Mouse (Mus musculus) adrenal gland, adult 2 months (tissue): ENCODE data around the gene Nfia. TPM values are rescaled to one million over a fixed set of nuclear protein-coding genes. Genes with fewer than 3 reads are reported as not detected.
A peak's percentile ranks its signal among the peaks of the same experiment; 100 is the strongest.

Experiments
- DNase-seq: peaks from one replicate; pipeline ENCODE4 v3.0.0; 2021
- polyA plus RNA-seq: library from polyadenylated mRNA; depleted of rRNA; stranded (reverse); fragments of >200 nt; gene quantifications from 2 replicates; pipeline ENCODE4 v1.2.3, GENCODE M21; 2012
- total RNA-seq, 2 experiments: library from RNA; stranded (reverse); gene quantifications; 2 replicates each; pipeline ENCODE4 v1.2.3; 2021

Nfia gene
- total and polyA plus RNA-seq, 3 experiments = 83.3 to 174 (median 132) TPM

- DNase-seq = no peak
Measured at GRCm38 (mm10) chr4:97941616-97942015, 169.1 kb downstream of the Nfia start.

DNA sequence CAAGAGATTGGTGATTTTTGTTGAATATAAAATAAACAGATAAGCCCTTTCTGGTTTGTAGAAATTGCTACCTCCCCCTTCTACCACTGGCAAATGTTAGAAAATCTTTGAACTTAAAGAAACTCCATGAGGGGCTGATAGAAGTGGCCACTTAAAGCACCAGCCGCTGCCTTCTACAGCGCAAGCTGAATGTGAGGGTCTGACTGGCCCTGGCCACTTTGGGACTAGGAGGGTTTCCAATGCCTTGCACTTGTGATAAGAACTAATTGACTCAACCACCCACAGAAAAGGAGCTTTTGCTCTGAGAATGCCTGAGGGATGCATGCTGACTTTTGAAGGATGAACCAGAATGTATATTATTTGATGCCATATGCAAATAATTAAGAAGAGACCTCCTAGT is 171.8 kb downstream of the Nfia start:
- no peak for DNase-seq

- DNase-seq = no peak
Measured at GRCm38 (mm10) chr4:97947484-97947883, 174.9 kb downstream of the Nfia start.

- no peak for DNase-seq
Measured at GRCm38 (mm10) chr4:97948250-97948649, 175.7 kb downstream of the Nfia start.

- no peak for DNase-seq
Measured at GRCm38 (mm10) chr4:97950341-97951071, 178.0 kb downstream of the Nfia start.

- no peak for DNase-seq
Measured at GRCm38 (mm10) chr4:97953886-97954285, 181.4 kb downstream of the Nfia start.

DNA sequence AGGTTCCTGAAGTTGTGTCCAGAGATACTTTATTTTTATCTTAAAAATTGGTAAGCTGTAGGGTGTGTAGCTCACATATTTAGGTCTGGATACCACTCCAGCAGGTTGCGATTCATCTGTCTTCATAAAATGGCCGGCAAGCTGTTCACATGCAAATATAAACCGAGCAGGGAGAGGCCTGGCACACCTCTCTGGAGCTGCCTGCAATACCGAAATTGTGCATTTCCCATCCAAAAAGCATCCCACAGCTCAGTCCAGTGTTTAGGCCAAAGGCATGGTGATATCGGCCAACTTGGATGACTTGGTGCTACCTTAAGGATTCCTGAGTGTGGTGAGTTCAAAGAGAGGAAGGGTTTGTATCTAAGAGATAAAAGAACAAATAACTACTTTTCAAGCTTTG is 185.6 kb downstream of the Nfia start:
- no peak for DNase-seq

DNA sequence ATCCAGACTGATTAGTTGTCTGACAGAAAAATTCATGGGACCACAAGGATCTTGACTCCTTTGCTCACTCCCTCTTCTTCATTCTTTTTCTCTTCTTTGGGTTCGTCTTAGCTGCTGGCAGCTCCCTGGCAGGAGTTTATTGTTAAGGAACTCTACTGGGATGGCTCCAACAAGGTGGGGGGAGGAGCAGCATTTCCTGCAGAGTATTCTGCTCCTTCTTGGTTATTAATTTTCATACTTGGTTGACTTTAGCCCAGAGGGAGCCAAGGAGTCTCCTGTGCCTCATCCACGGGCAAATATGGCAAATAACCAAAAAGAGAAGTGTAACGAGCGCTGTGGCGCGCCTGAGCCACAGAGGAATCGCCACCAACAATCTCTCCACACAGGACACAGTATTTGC is 190.3 kb downstream of the Nfia start:
- no peak for DNase-seq

DNA sequence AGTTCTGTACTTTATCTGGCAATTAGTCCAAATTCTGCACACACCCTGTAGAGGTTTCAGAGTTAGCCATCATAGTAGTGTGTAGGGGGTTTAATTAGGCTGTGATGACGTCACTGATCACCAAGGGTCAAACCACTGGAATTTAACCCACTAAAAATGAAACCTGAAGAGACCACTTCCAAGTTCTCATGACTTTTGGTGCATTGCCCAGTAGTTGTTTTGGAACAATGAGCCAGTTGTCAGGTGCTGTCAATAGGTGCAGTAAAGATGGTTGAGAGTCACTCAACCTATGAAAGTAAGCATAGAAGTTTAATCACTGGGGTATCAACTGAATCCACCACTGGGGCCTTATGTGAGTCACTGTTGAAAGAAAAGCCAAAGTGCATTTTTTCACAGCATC is 191.4 kb downstream of the Nfia start:
- no peak for DNase-seq

GRCm38 (mm10) chr4:97968786-97969348 is 196.3 kb downstream of the Nfia start:
- no peak for DNase-seq

GRCm38 (mm10) chr4:97973064-97973463 is 200.5 kb downstream of the Nfia start:
- no peak for DNase-seq

GRCm38 (mm10) chr4:97974037-97974436 is 201.5 kb downstream of the Nfia start:
- DNase-seq = no peak

- no peak for DNase-seq
Measured at GRCm38 (mm10) chr4:97976891-97977290, 204.4 kb downstream of the Nfia start.

DNA sequence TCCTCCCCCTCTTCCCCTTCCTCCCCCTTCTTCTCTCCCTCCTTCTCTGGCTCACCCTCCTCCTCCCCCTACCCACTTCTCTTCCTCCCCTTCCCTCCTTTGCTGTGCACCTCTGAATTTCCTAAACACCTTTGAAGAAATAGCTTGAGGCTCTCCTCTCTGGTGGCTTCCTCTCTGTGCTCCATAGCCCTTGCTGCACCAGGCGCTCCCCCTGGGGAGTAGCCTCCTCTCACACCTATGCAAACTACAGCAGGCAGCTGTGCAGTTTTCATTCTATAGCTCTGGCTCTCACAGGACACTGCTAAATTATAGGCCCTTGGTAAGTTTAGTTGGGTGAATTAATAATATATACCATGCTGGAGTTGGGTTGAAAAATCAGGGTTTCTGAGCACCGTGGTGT is 211.8 kb downstream of the Nfia start:
- no peak for DNase-seq

GRCm38 (mm10) chr4:97986056-97986734 is 213.7 kb downstream of the Nfia start:
- DNase-seq = no peak

DNA sequence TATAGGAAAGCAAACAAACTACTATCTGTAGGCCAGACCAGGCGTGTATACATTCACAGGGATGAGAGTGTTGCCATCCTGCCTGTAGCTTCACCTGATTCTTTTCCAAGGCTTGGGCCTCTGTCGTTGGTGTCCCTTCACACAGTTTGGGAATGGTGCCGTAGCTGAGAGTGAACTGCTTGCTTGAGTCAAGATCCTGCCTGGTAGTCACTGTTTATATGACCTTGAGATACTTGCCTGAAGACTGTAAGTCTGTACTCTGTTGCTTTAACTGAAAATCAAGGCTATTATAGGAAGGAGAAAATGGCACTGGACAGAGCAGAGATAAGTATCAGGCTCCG is 214.2 kb downstream of the Nfia start:
- peak; percentile 39 for DNase-seq

DNA sequence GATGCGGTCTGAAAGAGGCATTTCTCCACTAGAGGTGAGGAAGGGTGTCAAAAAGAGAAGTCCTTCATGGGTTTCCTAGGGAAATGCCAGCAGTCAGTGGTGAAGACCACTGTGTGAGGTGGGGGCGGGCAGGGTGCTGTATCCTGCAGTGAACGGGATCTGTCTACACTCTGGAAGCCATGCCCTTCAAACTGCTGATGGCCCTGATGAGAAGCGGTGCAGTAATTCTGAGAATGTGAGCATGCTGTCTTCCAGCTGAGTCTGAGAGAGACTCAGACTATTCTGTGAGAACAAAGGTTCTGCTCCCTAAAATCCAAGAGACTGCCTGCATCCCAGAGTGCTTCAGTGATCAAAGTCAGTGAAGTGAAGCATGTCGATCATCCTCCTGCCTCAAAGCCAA is 216.2 kb downstream of the Nfia start:
- DNase-seq = no peak

- DNase-seq = peak; percentile 26
Measured at GRCm38 (mm10) chr4:97990431-97990830, 217.9 kb downstream of the Nfia start.

GRCm38 (mm10) chr4:97991395-97991794 is 218.9 kb downstream of the Nfia start:
- no peak for DNase-seq

- DNase-seq = peak; percentile 60
Measured at GRCm38 (mm10) chr4:97991880-97992279, 219.3 kb downstream of the Nfia start.

DNA sequence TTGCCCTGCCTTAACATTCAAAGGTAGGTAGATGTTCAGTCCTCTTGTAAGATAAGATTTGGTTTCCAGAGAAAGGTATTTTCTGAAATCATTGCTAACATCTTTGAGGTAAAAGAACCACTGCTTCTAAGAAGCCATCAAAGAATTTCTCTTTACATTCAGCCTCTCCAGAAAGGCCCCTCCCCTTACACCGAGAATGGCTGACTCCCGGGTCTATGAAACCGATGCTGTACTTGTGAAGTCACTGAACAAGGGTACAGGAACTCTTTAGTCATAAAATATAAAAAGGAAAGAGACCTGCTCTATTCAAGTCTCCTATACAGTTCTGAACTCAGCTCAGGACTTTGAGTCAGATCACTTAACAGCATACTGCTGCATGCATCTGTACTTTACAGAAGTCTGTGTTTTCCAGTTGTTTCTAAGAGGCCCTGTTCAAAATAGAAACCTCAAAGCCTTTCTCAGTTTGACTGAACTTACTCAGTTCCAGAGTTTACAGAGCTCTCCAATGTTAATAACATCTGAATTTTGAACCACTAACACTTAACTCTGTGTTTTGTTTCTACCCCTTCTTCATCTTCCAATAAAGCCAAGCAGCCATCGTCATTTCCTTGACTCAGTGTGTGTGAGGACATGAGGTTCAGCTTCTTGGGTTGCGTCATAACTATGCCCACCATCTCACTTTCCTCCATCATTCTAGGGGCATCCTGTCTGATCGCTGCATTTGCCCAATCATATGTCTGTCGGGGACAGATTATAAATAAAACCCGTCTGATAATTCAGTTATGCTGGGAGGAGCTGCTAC is 223.6 kb downstream of the Nfia start:
- no peak for DNase-seq

- DNase-seq = no peak
Measured at GRCm38 (mm10) chr4:97997151-97997817, 224.8 kb downstream of the Nfia start.
